Mouse (Mus musculus) gastrocnemius, postnatal 36 days (tissue): ENCODE data around the gene Lamc3. TPM values are rescaled to one million over a fixed set of nuclear protein-coding genes. Genes with fewer than 3 reads are reported as not detected.
"Not testable (repeated sequence)": the region's sequence is repeated elsewhere in the genome, so short reads cannot be mapped to it uniquely, and the experiment has no call there.

ENCODE experiments used
- DNase-seq, 2 experiments: peaks; one replicate each; pipeline ENCODE4 v3.0.0; 2022
- intact Hi-C: fragments of 180-260 bp; cut with DNase I; formaldehyde crosslinking; loops from one replicate; pipeline ENCODE4 v1.15.1; 2025
- total RNA-seq, 2 experiments: library from RNA; stranded (reverse); gene quantifications; 2 replicates each; pipeline ENCODE4 v1.2.3; 2021

Gene Lamc3
- total RNA-seq, 2 experiments from 2014 or later, result 0.41 to 1.0 TPM

GRCm38 (mm10) chr2:31874290-31874855, 12.7 kb upstream of the Lamc3 start:
- intact Hi-C loops, result no loop called here
- no peak for DNase-seq

GRCm38 (mm10) chr2:31876446-31876845, 10.6 kb upstream of the Lamc3 start:
- intact Hi-C loops, result no loop called here
- no peak for DNase-seq

DNA sequence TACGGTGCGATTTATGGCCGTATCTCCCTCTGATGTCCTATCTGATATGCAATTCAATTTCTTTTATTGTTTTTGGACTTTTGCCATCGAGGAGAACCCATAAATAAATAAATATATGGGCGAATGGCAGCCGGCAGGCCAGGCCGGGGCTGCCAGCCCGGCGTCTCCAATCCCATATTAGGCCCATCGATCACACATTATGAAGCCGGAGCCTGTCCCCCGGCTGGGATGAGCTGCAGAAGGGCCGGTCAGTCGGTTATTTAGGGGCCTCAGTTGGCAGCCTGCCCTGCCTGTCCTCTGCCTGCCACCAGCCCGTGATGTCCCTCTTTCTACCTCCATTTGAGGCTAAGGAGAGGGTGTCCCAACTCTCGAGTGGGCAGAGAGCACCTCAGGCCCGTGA, 8.5 kb upstream of the Lamc3 start:
- no peak for DNase-seq
- intact Hi-C loops, result no loop called here

GRCm38 (mm10) chr2:31880868-31881267, 6.2 kb upstream of the Lamc3 start:
- no peak for DNase-seq
- intact Hi-C loops, result no loop called here

GRCm38 (mm10) chr2:31883061-31883460, 4.0 kb upstream of the Lamc3 start:
- DNase-seq, result no peak
- intact Hi-C loops, result no loop called here

GRCm38 (mm10) chr2:31884806-31885205, 2.3 kb upstream of the Lamc3 start:
- DNase-seq, result no peak
- intact Hi-C loops, result loop anchor here (2.0 kb wide), 1 partner anchor 70 kb away; no protein-coding TSS in a partner anchor

- DNase-seq, result no peak
- intact Hi-C loops, result no loop called here
Measured at GRCm38 (mm10) chr2:31888871-31889270, 1.8 kb downstream of the Lamc3 start.

DNA sequence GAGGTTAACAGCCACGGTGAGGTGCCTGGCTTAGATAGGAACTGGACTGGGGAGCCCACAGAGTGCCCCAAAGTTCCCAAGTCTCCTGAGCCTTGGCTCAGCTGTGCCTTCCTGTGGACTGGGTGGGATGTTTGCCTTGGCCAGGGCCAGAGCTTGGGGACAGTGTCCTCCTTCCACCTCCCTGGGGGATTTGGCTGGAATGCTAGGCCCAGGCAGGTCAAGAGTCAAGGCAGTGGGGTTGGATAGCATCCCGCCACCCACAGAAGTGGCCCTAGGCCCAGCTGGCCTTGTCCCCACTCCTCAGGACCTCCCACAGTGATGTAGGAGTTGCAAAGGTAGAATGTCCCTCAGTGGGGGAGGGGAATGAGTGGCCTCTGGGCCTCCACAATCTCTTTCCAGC, 4.1 kb downstream of the Lamc3 start:
- DNase-seq, result no peak
- intact Hi-C loops, result no loop called here

DNA sequence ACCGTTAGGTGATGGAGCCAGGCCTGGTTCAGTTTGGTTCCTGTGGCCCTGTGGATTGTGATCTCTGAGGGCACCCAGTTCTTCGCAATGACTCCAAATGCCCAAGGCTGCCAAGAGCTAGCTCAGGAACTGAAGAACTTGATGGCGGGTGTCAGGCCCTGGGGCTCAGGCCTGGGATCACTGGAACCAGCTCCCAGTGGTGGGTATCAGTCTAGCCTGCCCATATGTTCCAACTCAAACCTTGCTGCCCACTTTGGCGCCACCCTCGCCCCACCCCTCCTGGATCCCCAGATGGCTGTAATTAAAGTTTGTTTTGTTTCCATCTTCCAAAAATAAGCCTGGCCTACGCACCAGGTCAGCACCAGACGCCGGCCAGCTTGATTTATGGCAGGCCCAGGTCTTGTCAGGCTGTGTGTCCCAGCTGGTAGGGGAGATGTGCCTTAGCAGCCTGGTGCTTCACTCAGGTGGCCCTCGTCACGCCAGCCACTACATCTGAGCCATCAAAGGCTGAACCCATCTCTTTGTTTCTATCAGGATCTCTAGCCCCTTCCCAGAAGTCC, 6.1 kb downstream of the Lamc3 start:
- intact Hi-C loops, result no loop called here
- DNase-seq, result peak; percentile 23 to 39

- peak in 1 of 2 experiments; percentile 40 for DNase-seq
- intact Hi-C loops, result no loop called here
Measured at GRCm38 (mm10) chr2:31894221-31894870, 7.3 kb downstream of the Lamc3 start.

DNA sequence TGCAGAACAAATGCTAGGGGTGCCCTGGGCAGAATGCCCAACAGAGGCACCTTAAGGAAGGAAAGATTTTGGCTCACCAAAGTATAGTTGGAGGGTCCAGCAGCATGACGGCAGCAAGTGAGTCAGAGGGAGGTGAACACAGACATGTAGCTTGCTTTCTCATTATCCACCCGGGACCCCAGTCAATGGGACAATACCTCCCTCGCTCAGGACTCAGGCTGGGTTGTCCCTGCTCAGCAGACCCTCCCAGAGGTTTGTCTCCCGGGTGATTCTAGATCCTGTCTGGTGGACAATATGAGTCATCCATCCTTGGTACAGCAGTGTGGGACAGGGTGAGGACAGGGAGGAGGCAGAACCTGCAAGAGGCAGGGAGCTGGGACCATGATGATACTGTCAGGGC, 13.8 kb downstream of the Lamc3 start:
- DNase-seq, result no peak
- intact Hi-C loops, result no loop called here

DNA sequence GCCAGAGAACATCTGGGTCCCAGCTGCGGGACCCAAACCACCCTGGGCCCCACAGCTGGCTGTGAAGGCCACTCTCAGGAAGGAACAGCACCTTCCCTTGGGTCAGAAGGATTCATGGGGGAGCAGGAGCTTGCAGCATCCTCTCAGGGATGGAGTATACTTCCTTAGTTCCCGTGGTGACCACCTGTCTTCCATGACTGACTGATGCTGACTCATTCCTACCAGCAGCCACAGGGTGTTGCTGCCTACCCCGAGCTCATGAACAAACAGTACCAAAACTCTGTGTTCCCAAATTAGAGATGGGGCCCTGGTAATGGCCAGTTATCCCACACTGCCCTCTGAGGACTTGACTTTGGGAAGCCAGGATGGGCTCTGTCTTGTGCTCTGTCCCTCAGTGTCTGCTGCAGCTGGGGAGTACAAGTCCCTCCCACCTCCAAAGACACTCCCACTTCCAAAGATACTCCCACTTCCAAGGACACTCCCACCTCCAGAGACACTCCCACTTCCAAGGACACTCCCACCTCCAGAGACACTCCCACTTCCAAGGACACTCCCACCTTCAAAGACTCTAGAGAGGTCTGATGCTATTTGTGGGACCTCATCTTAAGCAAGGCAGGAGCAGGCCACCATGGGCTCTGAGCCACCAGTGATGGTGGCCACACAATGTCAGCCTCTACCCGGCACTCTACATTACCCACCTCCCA, 14.7 kb downstream of the Lamc3 start:
- DNase-seq, result no peak
- intact Hi-C loops, result no loop called here

- no peak for DNase-seq
- intact Hi-C loops, result no loop called here
Measured at GRCm38 (mm10) chr2:31904089-31904488, 17.0 kb downstream of the Lamc3 start.

GRCm38 (mm10) chr2:31904622-31905021, 17.5 kb downstream of the Lamc3 start:
- DNase-seq, result no peak
- intact Hi-C loops, result no loop called here

DNA sequence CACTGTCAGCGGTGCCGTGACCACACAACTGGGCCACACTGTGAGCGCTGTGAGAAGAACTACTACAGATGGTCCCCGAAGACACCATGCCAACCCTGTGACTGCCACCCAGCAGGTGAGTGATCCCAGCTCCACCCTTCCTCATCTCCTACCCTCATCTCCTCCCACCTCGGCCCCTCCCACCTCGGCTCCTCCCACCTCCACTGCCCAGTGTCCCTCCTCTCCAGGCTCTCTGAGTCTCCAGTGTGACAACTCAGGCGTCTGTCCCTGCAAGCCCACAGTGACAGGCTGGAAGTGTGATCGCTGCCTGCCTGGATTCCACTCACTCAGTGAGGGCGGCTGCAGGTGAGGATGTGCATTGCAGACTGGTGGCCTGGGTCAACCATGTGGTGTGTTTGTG, 18.6 kb downstream of the Lamc3 start:
- DNase-seq, result no peak
- intact Hi-C loops, result no loop called here

- DNase-seq, result no peak
- intact Hi-C loops, result no loop called here
Measured at GRCm38 (mm10) chr2:31906407-31906806, 19.3 kb downstream of the Lamc3 start.

DNA sequence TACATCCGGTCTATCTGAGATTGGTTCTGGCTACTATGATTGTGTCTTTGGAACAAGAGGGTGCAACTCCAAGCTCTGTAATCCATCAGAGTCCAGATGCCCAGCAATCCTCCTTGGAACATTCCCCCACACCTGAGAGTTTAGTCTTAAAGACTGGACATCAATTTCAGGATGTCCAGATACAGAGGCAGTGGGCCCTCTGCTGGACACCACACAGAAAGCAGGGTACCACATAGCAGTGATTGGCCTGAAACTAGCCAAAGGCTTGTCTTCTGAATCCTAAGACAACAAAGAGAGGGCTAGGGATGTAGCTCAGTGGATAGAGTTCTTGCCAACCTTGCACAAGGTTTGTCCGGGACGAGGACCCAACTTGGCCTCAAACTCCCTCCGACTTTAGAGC, 25.5 kb downstream of the Lamc3 start:
- intact Hi-C loops, result loop anchor here (5.0 kb wide), 1 partner anchor 230 kb away; no protein-coding TSS in a partner anchor
- DNase-seq, result no peak

GRCm38 (mm10) chr2:31914213-31914612, 27.1 kb downstream of the Lamc3 start:
- not testable (repeated sequence) for DNase-seq
- intact Hi-C loops, result loop anchor here (1.0 to 5.0 kb wide), 3 partner anchors 27 to 232 kb away; partner anchors contain the start of gene Lamc3

DNA sequence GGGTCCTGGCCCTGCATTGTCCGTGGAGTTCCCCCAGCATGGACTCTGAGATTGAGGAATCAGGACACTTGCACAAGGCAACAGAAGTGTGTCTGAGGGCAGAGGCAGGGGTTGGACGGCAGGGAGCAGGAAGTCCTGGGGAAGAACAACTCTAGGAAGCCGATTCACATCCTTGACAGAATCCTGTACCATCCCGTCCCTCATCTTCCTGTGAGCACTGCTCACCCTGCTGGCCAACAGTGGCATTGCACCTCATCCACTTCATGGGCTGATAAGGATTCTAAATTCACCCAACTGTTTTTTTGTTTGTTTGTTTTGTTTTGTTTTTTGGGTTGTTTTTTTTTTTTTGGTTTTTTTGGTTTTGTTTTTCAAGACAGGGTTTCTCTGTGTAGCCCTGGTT, 28.0 kb downstream of the Lamc3 start:
- intact Hi-C loops, result loop anchor here (2.0 to 5.0 kb wide), 3 partner anchors 52 to 217 kb away; no protein-coding TSS in a partner anchor
- DNase-seq, result peak; percentile 75 to 79

- peak in 1 of 2 experiments; percentile 32 for DNase-seq
- intact Hi-C loops, result loop anchor here (5.0 kb wide), 2 partner anchors 50 to 215 kb away; no protein-coding TSS in a partner anchor
Measured at GRCm38 (mm10) chr2:31917636-31918035, 30.5 kb downstream of the Lamc3 start.

- intact Hi-C loops, result no loop called here
- no peak for DNase-seq
Measured at GRCm38 (mm10) chr2:31923645-31924044, 36.6 kb downstream of the Lamc3 start.
